In the genomic region with DNA sequence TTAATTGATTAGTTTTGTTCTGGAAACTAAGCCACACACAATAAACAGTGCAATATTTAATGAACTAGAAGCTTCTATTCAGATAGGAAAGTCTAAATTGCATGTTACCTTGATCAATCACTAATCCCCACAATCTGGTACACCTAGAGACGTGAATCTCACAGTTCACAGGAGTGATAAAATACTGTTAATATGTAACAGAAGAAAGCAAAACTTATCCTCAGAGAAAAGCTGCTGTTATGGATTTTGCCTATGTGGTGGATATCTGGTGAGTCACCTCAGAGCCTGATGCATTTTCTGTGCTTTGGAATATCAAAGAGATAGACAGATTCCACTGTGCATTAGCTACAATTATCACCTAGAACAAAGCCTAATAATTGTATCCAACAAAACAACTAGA, we compare ENCODE assay signal across 16 mouse cellular contexts.
"Had no signal": no experiment of that assay in that cellular context is flagged by ENCODE, and none has a peak within 500 bp of the region (broad histone marks: within the 10 kb centered on the region; RNA-seq: fewer than 3 reads in every experiment).

No protein-coding gene starts in this region.

- H3K9ac ChIP-seq: neural tube, embryonic 13.5 days; neural tube, embryonic 15.5 days; stomach, embryonic 15.5 days had no signal

- H3K9me3 ChIP-seq: neural tube, embryonic 13.5 days; neural tube, embryonic 15.5 days; stomach, embryonic 15.5 days had no signal

- H3K27me3 ChIP-seq: neural tube, embryonic 13.5 days; neural tube, embryonic 15.5 days; stomach, embryonic 15.5 days had no signal

- H3K4me3 ChIP-seq: neural tube, embryonic 13.5 days; neural tube, embryonic 15.5 days; stomach, embryonic 15.5 days had no signal

- H3K27ac ChIP-seq: neural tube, embryonic 13.5 days; neural tube, embryonic 15.5 days; stomach, embryonic 15.5 days; stomach, postnatal 0 days had no signal

- H3K4me2 ChIP-seq: neural tube, embryonic 13.5 days; neural tube, embryonic 15.5 days; stomach, embryonic 15.5 days had no signal

- DNase-seq: retina, postnatal 1 day; right cerebral cortex, adult 18-20 months; right cerebral cortex, postnatal 14 days; right cerebral cortex, postnatal 25 days; right cerebral cortex, postnatal 4 days; spleen, adult 18-20 months; thymus, adult 18-20 months; thymus, adult 2 months; thymus, postnatal 14 days; thymus, postnatal 25 days; thymus, postnatal 36 days; thymus, postnatal 4 days had no signal

- H3K36me3 ChIP-seq: neural tube, embryonic 13.5 days; neural tube, embryonic 15.5 days; stomach, embryonic 15.5 days had no signal

- H3K4me1 ChIP-seq: neural tube, embryonic 13.5 days; neural tube, embryonic 15.5 days; stomach, embryonic 15.5 days had no signal
